Mouse (Mus musculus): ENCODE measurements around the gene Myocd. TPM values are rescaled to one million over a fixed set of nuclear protein-coding genes. Genes with fewer than 3 reads are reported as not detected.

The Myocd gene
- polyA plus RNA-seq, 1 experiment from 2014 or later, result 28.9 TPM

- 86% methylated on average over 5 of the region's 5 CpGs for WGBS
- Histone ChIP-seq H3K27me3 (replicated peaks) (no peaks in the 10 kb centered on the region), H3K4me2 (replicated peaks) (no peak within 1 kb of the TSS), H3K4me1 (replicated peaks) (peaks cover 9% of the 10 kb centered on the region), H3K36me3 (no peaks in the 10 kb centered on the region), H3K4me3 (replicated peaks) (no peak within 1 kb of the TSS), H3K9ac (no peak within 1 kb of the TSS), H3K9me3 (no peaks in the 10 kb centered on the region), H3K27ac (no peak within 1 kb of the TSS)
- ATAC-seq, result no peak
Measured at GRCm38 (mm10) chr11:65159791-65160190, 110.0 kb downstream of the Myocd start, which contains the start of gene 1700086D15Rik. 1700086D15Rik (minus strand) TSS chr11:65159891.

GRCm38 (mm10) chr11:65158658-65158990 is 111.2 kb downstream of the Myocd start:
- ATAC-seq, result no peak
- Histone ChIP-seq H3K27ac (no peak overlapping the region), H3K4me3 (replicated peaks) (no peak overlapping the region), H3K9ac (no peak overlapping the region), H3K4me1 (replicated peaks) (peaks cover 9% of the 10 kb centered on the region), H3K36me3 (no peaks in the 10 kb centered on the region), H3K27me3 (replicated peaks) (no peaks in the 10 kb centered on the region), H3K4me2 (replicated peaks) (no peak overlapping the region), H3K9me3 (no peaks in the 10 kb centered on the region)
- WGBS, result 95% methylated on average over 5 of the region's 5 CpGs

GRCm38 (mm10) chr11:65157966-65158657 is 111.7 kb downstream of the Myocd start:
- no peak overlapping the region for H3K9ac ChIP-seq
- ATAC-seq, result no peak

GRCm38 (mm10) chr11:65153006-65153405 is 116.8 kb downstream of the Myocd start:
- Histone ChIP-seq H3K27ac (no peak overlapping the region), H3K9ac (no peak overlapping the region), H3K4me3 (replicated peaks) (no peak overlapping the region), H3K36me3 (no peaks in the 10 kb centered on the region), H3K4me2 (replicated peaks) (no peak overlapping the region), H3K27me3 (replicated peaks) (no peaks in the 10 kb centered on the region), H3K9me3 (no peaks in the 10 kb centered on the region), H3K4me1 (replicated peaks) (no peaks in the 10 kb centered on the region)
- no peak for ATAC-seq
- 85% methylated on average over 5 of the region's 5 CpGs for WGBS

More at GRCm38 (mm10) chr11:65157966-65158657, 111.7 kb downstream of the Myocd start:
- Histone ChIP-seq H3K36me3 (no peaks in the 10 kb centered on the region), H3K4me3 (replicated peaks) (no peak overlapping the region), H3K4me1 (replicated peaks) (peaks cover 9% of the 10 kb centered on the region), H3K4me2 (replicated peaks) (no peak overlapping the region), H3K9me3 (no peaks in the 10 kb centered on the region), H3K27ac (no peak overlapping the region), H3K27me3 (replicated peaks) (no peaks in the 10 kb centered on the region)
- WGBS, result 92% methylated on average over 20 of the region's 20 CpGs

GRCm38 (mm10) chr11:65148441-65148840 is 121.3 kb downstream of the Myocd start:
- no peak overlapping the region for H3K4me3 ChIP-seq (replicated peaks)
- no peak overlapping the region for H3K9ac ChIP-seq
- H3K9me3 ChIP-seq, result no peaks in the 10 kb centered on the region
- H3K4me1 ChIP-seq (replicated peaks), result no peaks in the 10 kb centered on the region
- no peaks in the 10 kb centered on the region for H3K27me3 ChIP-seq (replicated peaks)
- H3K27ac ChIP-seq, result no peak overlapping the region
- no peaks in the 10 kb centered on the region for H3K36me3 ChIP-seq
- 77% methylated on average over 7 of the region's 7 CpGs for WGBS
- H3K4me2 ChIP-seq (replicated peaks), result no peak overlapping the region
- ATAC-seq, result no peak

- H3K4me2 ChIP-seq (replicated peaks), result no peak overlapping the region
- H3K36me3 ChIP-seq, result no peaks in the 10 kb centered on the region
- H3K4me3 ChIP-seq (replicated peaks), result no peak overlapping the region
- H3K27ac ChIP-seq, result no peak overlapping the region
- H3K4me1 ChIP-seq (replicated peaks), result no peaks in the 10 kb centered on the region
- WGBS, result 61% methylated on average over 4 of the region's 4 CpGs
- no peak overlapping the region for H3K9ac ChIP-seq
- no peaks in the 10 kb centered on the region for H3K27me3 ChIP-seq (replicated peaks)
- no peak for ATAC-seq
- H3K9me3 ChIP-seq, result no peaks in the 10 kb centered on the region
Measured at GRCm38 (mm10) chr11:65142838-65143417, 126.9 kb downstream of the Myocd start.

- WGBS, result 86% methylated on average over 3 of the region's 3 CpGs
- Histone ChIP-seq H3K36me3 (no peaks in the 10 kb centered on the region), H3K27ac (no peak overlapping the region), H3K4me2 (replicated peaks) (no peak overlapping the region), H3K9ac (no peak overlapping the region), H3K9me3 (no peaks in the 10 kb centered on the region), H3K27me3 (replicated peaks) (no peaks in the 10 kb centered on the region), H3K4me1 (replicated peaks) (no peaks in the 10 kb centered on the region), H3K4me3 (replicated peaks) (no peak overlapping the region)
- no peak for ATAC-seq
Measured at GRCm38 (mm10) chr11:65139030-65139429, 130.8 kb downstream of the Myocd start.

GRCm38 (mm10) chr11:65137145-65137652 is 132.6 kb downstream of the Myocd start:
- Histone ChIP-seq H3K4me1 (replicated peaks) (no peaks in the 10 kb centered on the region), H3K4me2 (replicated peaks) (no peak overlapping the region), H3K9ac (no peak overlapping the region), H3K27ac (no peak overlapping the region), H3K27me3 (replicated peaks) (no peaks in the 10 kb centered on the region), H3K9me3 (no peaks in the 10 kb centered on the region), H3K36me3 (no peaks in the 10 kb centered on the region), H3K4me3 (replicated peaks) (no peak overlapping the region)
- no peak for ATAC-seq
- 62% methylated on average over 2 of the region's 2 CpGs for WGBS

GRCm38 (mm10) chr11:65135251-65135739 is 134.5 kb downstream of the Myocd start:
- Histone ChIP-seq H3K4me1 (replicated peaks) (no peaks in the 10 kb centered on the region), H3K27me3 (replicated peaks) (no peaks in the 10 kb centered on the region), H3K36me3 (no peaks in the 10 kb centered on the region), H3K9me3 (no peaks in the 10 kb centered on the region), H3K27ac (no peak overlapping the region), H3K4me2 (replicated peaks) (no peak overlapping the region), H3K4me3 (replicated peaks) (no peak overlapping the region), H3K9ac (no peak overlapping the region)
- no peak for ATAC-seq
- 84% methylated on average over 8 of the region's 8 CpGs for WGBS

GRCm38 (mm10) chr11:65133661-65134060 is 136.1 kb downstream of the Myocd start:
- Histone ChIP-seq H3K4me2 (replicated peaks) (no peak overlapping the region), H3K9ac (no peak overlapping the region), H3K9me3 (no peaks in the 10 kb centered on the region), H3K4me1 (replicated peaks) (no peaks in the 10 kb centered on the region), H3K27ac (no peak overlapping the region), H3K27me3 (replicated peaks) (no peaks in the 10 kb centered on the region), H3K36me3 (no peaks in the 10 kb centered on the region), H3K4me3 (replicated peaks) (no peak overlapping the region)
- 89% methylated on average over 4 of the region's 4 CpGs for WGBS
- ATAC-seq, result no peak

GRCm38 (mm10) chr11:65129110-65129509 is 140.7 kb downstream of the Myocd start:
- no peaks in the 10 kb centered on the region for H3K27me3 ChIP-seq (replicated peaks)
- no peak overlapping the region for H3K27ac ChIP-seq
- H3K4me2 ChIP-seq (replicated peaks), result no peak overlapping the region
- no peak for ATAC-seq
- no peak overlapping the region for H3K9ac ChIP-seq
- WGBS, result 76% methylated on average over 4 of the region's 4 CpGs
- H3K4me1 ChIP-seq (replicated peaks), result peaks cover 5% of the 10 kb centered on the region; the same call in 1 of the 2 replicates
- H3K9me3 ChIP-seq, result no peaks in the 10 kb centered on the region
- no peaks in the 10 kb centered on the region for H3K36me3 ChIP-seq
- no peak overlapping the region for H3K4me3 ChIP-seq (replicated peaks)

- ATAC-seq, result no peak
- Histone ChIP-seq H3K4me1 (replicated peaks) (peaks cover 5% of the 10 kb centered on the region; the same call in 1 of the 2 replicates), H3K27ac (no peak overlapping the region), H3K4me3 (replicated peaks) (no peak overlapping the region), H3K9me3 (no peaks in the 10 kb centered on the region), H3K36me3 (no peaks in the 10 kb centered on the region), H3K27me3 (replicated peaks) (no peaks in the 10 kb centered on the region), H3K9ac (no peak overlapping the region), H3K4me2 (replicated peaks) (no peak overlapping the region)
- WGBS, result 64% methylated on average over 4 of the region's 4 CpGs
Measured at GRCm38 (mm10) chr11:65128666-65129065, 141.1 kb downstream of the Myocd start.

- no peak for ATAC-seq
- Histone ChIP-seq H3K9ac (no peak overlapping the region), H3K27ac (no peak overlapping the region)
Measured at GRCm38 (mm10) chr11:65126566-65126965, 143.2 kb downstream of the Myocd start.

More at GRCm38 (mm10) chr11:65126566-65126965, 143.2 kb downstream of the Myocd start:
- Histone ChIP-seq H3K4me2 (replicated peaks) (no peak overlapping the region), H3K4me3 (replicated peaks) (no peak overlapping the region), H3K36me3 (no peaks in the 10 kb centered on the region), H3K4me1 (replicated peaks) (peaks cover 5% of the 10 kb centered on the region; the same call in 1 of the 2 replicates), H3K9me3 (no peaks in the 10 kb centered on the region), H3K27me3 (replicated peaks) (no peaks in the 10 kb centered on the region)
- WGBS, result 58% methylated on average over 9 of the region's 9 CpGs

Data from intestine, embryonic 15.5 days (tissue).